Mouse (Mus musculus): Measurements from ENCODE around the gene Ap1m2. TPM values are rescaled to one million over a fixed set of nuclear protein-coding genes. Genes with fewer than 3 reads are reported as not detected.

Ap1m2 gene
- not detected in 2 replicates for polyA plus RNA-seq (2012; ENCODE audit: insufficient read depth, insufficient read length, missing spikeins)

DNA sequence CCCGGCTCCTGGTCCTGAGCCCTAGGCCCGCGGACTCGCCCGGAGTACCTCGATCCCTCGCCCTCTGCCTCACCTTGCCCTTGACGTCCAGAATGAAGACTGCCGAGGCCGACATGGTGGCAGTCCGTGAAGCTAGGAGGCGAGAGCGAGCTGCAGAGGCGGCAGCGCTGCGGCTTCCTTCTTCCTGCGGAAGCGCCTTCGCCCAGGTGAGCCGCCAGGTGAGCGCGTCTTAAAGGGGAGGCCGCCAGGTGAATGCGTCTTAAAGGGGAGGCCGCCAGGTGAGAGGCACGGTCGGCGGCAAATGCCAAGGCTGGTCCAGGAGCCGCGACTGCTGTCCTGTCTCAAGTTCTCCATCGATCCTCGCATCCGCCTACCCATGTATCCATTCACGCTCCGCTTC lies at the start of gene Ap1m2:
TSS of gene Ap1m2 (minus strand) at position 204 of the 400 bp plus-strand sequence.
- no peak within 1 kb of the TSS for H3K27ac ChIP-seq (replicated peaks; ENCODE audit: low read depth, low read length)
- H3K4me1 ChIP-seq (ENCODE audit: control insufficient read depth, insufficient read depth, insufficient read length, low read length): no peaks in the 10 kb centered on the region
- no peak within 1 kb of the TSS for H3K4me3 ChIP-seq (ENCODE audit: insufficient read depth, low read depth, low read length)

DNA sequence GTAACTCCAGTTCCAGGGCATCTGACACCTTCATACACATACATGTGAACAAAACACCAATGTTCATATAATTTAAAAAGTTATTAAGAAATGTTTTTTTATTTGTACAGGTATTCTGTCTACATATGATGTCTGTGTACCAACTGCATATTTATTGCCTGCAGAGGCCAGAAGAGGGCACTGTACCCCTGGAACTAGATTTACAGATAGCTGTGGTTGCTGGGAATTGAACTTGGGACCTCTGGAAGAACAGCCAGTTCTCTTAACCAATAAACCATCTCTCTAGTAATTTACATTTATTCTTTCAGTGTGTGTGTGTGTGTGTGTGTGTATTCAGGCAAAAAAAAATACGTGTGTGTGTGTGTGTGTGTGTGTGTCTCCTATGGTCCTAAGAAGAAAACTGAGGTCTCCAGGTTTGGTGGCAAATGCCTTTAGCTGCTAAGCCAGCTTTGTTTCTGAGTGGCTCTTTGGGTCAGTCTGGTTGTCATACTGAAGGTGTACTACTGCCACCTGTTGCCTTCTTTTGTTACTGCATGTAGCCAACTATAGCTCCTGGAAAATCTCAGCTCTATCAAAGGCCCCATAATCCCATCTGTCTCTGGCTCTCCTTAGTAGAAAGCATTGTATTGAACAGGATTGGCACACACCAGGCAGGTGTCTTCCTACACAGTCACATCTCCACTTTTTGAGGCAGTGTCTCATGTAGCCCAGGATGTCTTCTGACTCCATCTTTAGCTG lies 45.0 kb upstream of the Ap1m2 start:
- Histone ChIP-seq H3K4me3 (ENCODE audit: insufficient read depth, low read depth, low read length) (no peak overlapping the region), H3K4me1 (ENCODE audit: control insufficient read depth, insufficient read depth, insufficient read length, low read length) (no peaks in the 10 kb centered on the region), H3K27ac (replicated peaks; ENCODE audit: low read depth, low read length) (no peak overlapping the region)

DNA sequence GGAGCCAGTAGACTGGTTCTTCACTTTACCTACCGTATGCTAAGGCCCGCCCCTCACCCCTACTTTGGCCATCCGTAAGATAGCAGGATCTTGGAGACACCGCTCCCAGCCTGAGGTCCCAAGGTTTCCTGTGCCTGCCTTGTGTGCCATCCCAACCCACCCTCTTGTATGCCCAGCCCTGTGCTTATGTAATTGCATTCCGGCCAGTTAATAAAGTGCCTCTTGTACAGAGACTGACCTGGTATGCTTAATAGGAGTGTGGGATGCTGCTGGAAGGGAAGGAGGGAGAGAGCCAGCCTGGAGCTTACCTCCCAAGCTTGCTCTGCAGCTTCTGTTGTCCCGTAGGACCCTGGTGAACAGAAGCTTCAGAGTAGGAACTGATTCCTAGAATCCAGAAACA lies 42.7 kb upstream of the Ap1m2 start:
- Histone ChIP-seq H3K4me1 (ENCODE audit: control insufficient read depth, insufficient read depth, insufficient read length, low read length) (no peaks in the 10 kb centered on the region), H3K27ac (replicated peaks; ENCODE audit: low read depth, low read length) (no peak overlapping the region), H3K4me3 (ENCODE audit: insufficient read depth, low read depth, low read length) (no peak overlapping the region)

DNA sequence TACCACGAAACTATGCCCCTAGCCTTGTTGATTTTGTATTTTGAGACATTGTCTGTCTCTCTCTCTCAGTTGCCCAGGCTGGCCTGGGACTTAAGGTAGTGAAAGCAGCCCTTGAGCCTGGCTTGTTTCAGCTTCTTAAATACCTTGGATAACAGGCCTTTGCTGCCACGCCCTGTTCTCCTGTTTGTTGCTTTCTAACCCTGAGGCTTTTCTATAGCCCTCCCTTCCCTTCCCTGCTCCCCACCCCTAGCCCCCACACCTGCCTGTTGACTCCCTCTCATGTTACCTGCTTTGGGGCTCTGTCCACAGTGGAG lies 41.2 kb upstream of the Ap1m2 start:
- no peak overlapping the region for H3K27ac ChIP-seq (replicated peaks; ENCODE audit: low read depth, low read length)
- no peaks in the 10 kb centered on the region for H3K4me1 ChIP-seq (ENCODE audit: control insufficient read depth, insufficient read depth, insufficient read length, low read length)
- H3K4me3 ChIP-seq (ENCODE audit: insufficient read depth, low read depth, low read length): no peak overlapping the region

DNA sequence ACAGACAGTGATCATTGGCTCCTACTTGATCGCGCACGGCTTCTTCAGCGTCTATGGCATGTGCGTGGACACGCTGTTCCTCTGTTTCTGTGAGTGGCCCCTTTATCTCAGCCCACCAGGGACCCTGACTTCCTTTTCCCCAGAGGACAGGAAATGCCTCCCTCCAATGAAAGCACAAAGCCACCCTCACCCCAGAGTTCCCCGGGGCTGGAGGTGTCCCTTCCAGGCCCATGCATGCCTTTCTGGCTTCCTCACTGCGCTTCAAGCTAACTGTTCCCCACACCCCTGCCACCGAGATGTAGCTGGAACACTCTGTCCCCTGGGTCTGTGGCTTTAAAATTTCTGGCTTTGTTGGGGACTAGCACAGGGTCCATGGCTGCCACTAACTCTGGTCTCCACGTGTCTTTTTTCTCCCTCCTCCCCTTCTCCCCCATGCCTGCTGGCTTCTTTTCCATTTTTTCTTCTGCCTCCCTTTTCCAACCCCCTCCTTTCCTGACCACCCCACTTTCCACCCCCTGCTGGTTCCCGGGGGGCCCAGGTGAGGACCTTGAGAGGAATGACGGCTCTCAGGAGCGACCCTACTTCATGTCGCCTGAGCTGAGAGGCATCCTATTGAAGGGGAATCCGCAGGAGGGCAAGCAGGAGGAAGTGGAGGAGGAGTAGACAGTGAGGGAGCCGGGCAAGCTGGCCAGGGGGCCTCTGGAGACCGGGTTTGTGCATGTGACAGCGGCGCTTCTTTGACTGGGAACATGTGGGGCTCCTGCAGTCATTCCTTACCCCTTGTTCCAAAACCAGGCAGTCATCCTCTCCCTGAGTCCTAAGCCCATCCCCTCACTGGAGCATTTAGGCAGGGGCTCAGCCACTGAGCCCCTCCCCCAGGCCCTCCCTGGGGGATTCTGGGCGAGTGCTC lies 40.6 kb upstream of the Ap1m2 start:
- Histone ChIP-seq H3K27ac (replicated peaks; ENCODE audit: low read depth, low read length) (no peak overlapping the region), H3K4me1 (ENCODE audit: control insufficient read depth, insufficient read depth, insufficient read length, low read length) (no peaks in the 10 kb centered on the region), H3K4me3 (ENCODE audit: insufficient read depth, low read depth, low read length) (no peak overlapping the region)

DNA sequence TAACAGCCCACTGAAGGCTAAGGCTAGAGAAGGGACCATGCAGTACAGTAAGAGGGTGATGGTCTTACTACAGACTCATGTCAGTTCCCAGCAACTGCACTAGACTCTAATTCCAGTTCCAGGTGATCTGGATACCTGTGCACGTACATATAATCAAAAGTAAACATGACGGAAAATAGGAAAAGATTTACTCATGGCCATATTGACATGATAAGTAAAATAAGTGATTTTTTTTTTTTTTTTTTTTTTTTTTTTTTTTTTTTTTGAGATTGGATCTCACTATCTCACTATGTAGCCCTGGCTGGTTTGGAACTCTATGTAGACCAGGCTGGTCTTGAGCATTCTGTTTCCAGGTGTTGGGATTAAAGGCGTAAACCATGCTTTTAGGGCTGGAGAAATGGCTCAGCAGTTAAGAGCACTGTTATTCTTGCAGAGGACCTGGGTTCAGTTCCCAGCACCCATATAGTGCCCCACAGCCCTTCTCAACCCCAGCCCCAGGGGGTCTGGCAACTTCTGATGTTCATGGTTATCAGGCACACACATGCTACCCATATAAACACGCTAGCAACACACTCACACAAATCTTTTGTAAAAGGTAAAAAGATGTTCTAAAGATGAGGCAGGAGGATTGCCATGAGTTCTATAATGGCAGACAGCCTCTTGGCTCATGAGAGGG lies 39.7 kb upstream of the Ap1m2 start:
- Histone ChIP-seq H3K4me1 (ENCODE audit: control insufficient read depth, insufficient read depth, insufficient read length, low read length) (no peaks in the 10 kb centered on the region), H3K27ac (replicated peaks; ENCODE audit: low read depth, low read length) (no peak overlapping the region), H3K4me3 (ENCODE audit: insufficient read depth, low read depth, low read length) (no peak overlapping the region)

DNA sequence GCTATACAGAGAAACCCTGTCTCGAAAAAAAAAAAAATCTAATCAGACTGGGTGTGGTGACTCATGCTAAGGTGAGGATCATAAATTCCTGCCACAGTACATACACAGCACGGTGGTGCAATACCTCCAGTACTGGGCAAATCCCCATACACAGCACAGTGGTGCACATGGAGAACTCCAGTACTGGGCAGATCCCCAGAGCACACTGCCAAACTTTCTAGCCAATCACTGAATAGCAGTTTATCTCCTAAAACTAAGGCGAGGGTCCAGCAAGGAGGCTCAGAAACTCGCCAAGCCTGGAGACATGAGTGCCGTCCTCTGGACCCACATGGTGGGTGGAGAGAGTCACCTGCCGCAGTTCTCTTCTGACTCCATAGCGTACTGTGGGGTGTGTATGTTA lies 39.0 kb upstream of the Ap1m2 start:
- no peak overlapping the region for H3K27ac ChIP-seq (replicated peaks; ENCODE audit: low read depth, low read length)
- H3K4me3 ChIP-seq (ENCODE audit: insufficient read depth, low read depth, low read length): no peak overlapping the region
- no peaks in the 10 kb centered on the region for H3K4me1 ChIP-seq (ENCODE audit: control insufficient read depth, insufficient read depth, insufficient read length, low read length)

DNA sequence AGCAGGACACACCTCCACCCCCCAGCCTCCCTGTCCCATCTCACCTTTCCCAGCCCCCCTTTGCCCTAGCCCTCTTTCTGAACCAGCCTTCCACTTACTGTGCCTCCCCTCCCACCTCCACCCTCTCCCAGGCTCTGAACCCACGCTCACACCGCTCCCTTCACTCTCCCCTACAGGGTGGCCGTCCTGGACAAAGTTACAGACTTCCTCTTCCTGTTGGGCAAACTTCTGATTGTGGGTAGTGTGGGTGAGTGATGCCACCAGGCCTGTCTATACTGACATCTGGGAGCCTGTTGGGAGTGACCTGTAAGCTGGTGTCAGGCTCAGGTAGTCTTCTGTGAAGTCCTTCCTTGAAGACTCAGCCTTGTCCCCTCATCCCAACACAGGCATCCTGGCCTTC lies 36.0 kb upstream of the Ap1m2 start:
- H3K27ac ChIP-seq (replicated peaks; ENCODE audit: low read depth, low read length): no peak overlapping the region
- H3K4me1 ChIP-seq (ENCODE audit: control insufficient read depth, insufficient read depth, insufficient read length, low read length): no peaks in the 10 kb centered on the region
- no peak overlapping the region for H3K4me3 ChIP-seq (ENCODE audit: insufficient read depth, low read depth, low read length)

DNA sequence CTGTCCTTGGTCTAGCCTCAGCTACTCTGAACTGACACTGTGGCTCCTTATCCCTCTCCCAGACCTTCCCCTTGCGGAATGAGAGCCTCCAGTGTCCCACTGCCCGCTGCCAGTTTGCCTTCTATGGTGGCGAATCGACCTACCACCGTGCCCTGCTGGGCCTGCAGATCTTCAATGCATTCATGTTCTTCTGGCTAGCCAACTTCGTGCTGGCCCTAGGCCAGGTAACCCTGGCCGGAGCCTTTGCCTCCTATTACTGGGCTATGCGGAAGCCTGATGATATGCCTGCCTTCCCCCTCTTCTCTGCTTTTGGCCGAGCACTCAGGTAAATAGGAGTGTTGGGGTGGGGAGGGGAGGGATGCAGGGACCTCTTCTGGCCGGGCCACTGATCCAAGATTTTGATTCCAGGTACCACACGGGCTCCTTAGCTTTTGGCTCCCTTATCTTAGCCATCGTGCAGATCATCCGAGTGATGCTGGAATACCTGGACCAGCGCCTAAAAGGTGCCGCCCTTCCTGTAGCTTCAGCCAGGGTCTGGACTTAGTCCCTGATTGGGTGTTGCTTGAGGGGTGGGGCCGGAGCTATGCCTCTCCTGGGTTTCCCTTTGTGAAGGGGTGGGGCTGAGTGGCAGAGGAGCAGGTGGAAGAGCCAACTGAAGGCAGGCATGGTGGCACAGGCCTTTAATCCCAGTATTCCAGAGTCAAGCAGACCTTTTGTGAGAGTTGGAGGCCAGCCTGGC lies 34.7 kb upstream of the Ap1m2 start:
- H3K4me1 ChIP-seq (ENCODE audit: control insufficient read depth, insufficient read depth, insufficient read length, low read length): no peaks in the 10 kb centered on the region
- no peak overlapping the region for H3K4me3 ChIP-seq (ENCODE audit: insufficient read depth, low read depth, low read length)
- H3K27ac ChIP-seq (replicated peaks; ENCODE audit: low read depth, low read length): no peak overlapping the region

DNA sequence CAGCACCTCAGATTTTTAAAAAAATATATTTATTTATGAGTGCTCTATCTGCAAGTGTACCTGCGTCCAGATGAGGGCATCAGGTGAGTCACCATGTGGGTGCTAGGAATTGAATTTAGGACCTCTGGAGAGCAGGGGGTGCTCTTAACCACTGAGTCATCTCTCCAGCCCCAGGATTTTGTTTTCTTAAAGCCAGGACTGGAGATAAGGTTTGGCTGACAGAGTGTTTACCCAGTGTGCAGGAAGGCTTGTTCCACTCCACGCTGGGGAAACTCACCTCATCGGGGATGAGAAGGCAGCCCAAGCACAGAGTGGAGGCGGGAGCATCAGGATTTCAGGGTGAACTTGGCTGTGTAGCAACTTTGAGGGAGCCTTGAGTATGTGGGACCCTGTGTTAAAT lies 28.3 kb upstream of the Ap1m2 start:
- Histone ChIP-seq H3K4me3 (ENCODE audit: insufficient read depth, low read depth, low read length) (no peak overlapping the region), H3K4me1 (ENCODE audit: control insufficient read depth, insufficient read depth, insufficient read length, low read length) (no peaks in the 10 kb centered on the region), H3K27ac (replicated peaks; ENCODE audit: low read depth, low read length) (no peak overlapping the region)

DNA sequence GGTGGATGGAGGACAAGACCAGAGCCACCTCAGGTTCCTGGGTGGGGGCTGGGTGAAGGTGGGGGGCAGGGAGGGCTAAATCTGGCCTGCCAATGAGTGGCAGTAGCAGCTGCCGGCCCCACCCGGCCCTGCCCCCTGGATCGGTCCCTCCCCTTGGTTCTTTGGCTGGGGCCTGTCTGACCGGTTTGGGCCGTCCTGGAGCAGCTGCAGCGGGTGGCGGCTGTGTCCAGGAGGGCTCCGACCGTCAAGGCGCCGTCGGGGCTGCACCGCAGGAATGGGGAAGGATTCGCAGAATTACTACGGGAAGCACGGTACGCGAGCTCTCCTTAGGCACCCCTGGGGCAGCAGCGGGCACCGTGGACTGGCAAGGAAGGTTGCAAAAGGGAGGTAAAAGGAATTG lies 25.5 kb upstream of the Ap1m2 start:
- Histone ChIP-seq H3K27ac (replicated peaks; ENCODE audit: low read depth, low read length) (no peak overlapping the region), H3K4me1 (ENCODE audit: control insufficient read depth, insufficient read depth, insufficient read length, low read length) (no peaks in the 10 kb centered on the region), H3K4me3 (ENCODE audit: insufficient read depth, low read depth, low read length) (peak overlapping the region; percentile 13; the same call in 1 of the 2 replicates)

DNA sequence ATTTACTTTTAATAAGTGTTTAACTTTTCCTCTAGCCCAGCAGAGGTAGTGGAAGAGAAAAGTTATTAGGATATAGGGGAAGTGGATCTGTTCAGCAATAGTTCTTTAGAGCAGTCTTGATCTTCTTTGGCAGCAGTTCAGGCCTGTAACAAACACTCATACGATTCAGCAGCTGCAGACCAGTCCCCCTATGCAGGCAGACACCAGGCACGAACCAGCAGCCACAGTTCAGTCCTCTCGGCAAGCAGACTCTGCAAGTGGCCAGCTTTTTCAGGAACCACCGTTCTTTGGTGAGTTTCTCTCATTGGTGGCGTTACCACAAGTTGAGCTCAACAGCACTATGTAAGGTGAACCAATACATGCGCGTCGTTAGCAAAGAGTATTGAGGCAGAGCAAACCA lies 24.4 kb upstream of the Ap1m2 start:
- Histone ChIP-seq H3K27ac (replicated peaks; ENCODE audit: low read depth, low read length) (no peak overlapping the region), H3K4me3 (ENCODE audit: insufficient read depth, low read depth, low read length) (no peak overlapping the region), H3K4me1 (ENCODE audit: control insufficient read depth, insufficient read depth, insufficient read length, low read length) (no peaks in the 10 kb centered on the region)

DNA sequence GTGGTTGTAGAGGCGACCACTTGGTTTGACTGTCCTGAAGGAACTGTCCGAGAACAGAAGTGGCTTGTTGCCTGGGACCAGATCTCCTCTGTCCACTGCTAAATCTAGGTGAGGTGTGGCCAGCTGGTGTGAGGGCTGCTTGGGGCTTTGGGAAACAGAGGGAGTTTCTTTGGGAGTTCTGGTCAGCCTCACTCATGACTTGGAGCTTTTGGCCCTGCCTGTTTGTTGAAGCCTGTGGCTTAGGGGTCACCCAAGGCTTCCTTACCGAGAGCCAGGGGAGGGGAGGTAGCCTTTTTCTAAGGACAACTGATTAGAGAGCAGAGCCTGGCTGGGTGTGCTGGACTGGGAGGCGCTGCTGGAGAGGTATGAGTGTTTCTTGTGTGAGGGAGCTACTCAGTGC lies 23.3 kb upstream of the Ap1m2 start:
- Histone ChIP-seq H3K4me1 (ENCODE audit: control insufficient read depth, insufficient read depth, insufficient read length, low read length) (no peaks in the 10 kb centered on the region), H3K27ac (replicated peaks; ENCODE audit: low read depth, low read length) (no peak overlapping the region), H3K4me3 (ENCODE audit: insufficient read depth, low read depth, low read length) (no peak overlapping the region)

DNA sequence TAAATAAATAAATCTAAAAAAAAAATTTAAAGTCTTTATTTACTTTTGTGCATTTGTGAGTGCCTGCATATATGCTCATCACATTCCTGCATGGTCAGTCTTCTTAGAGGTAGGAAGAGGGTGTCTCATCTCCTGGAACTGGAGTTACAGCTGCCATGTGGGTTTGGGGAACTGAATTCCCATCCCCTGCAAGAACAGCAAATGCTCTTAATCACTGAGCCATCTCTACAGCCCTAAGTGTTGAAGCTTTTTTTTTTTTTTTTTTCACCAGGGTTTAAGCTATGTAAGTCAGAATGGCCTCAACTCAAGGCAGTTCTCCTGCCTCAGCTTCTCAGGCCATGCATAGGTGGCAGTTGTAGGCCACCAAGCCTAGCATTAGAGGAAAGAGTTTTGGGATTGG lies 22.6 kb upstream of the Ap1m2 start:
- Histone ChIP-seq H3K4me3 (ENCODE audit: insufficient read depth, low read depth, low read length) (no peak overlapping the region), H3K27ac (replicated peaks; ENCODE audit: low read depth, low read length) (no peak overlapping the region), H3K4me1 (ENCODE audit: control insufficient read depth, insufficient read depth, insufficient read length, low read length) (no peaks in the 10 kb centered on the region)

DNA sequence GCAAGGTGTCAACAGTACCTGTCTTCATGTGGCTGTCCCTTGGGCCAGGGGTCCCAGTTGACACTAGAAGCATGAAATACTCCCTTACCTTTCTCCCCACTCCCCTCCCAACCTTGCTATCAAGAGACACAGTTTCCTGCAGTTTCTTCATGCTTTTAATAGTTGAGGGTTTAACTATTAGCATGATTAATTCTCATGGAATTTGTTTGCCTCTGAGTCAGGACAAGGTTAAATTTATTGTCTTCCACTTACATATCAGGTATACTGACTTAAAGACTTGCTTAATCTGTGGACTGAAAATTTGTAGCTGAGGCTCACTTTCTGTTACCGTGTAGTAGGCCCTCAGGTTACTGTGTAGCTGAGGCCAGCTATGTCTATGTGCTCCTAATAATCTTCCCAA lies 21.4 kb upstream of the Ap1m2 start:
- H3K27ac ChIP-seq (replicated peaks; ENCODE audit: low read depth, low read length): no peak overlapping the region
- no peaks in the 10 kb centered on the region for H3K4me1 ChIP-seq (ENCODE audit: control insufficient read depth, insufficient read depth, insufficient read length, low read length)
- H3K4me3 ChIP-seq (ENCODE audit: insufficient read depth, low read depth, low read length): no peak overlapping the region
